Mouse (Mus musculus) cortical plate, adult 2 months (tissue): ENCODE data around the gene Draxin.

ENCODE experiments used
- CTCF ChIP-seq: fragments of 200-500 bp; IDR thresholded peaks from 2 replicates; pipeline ENCODE4 v1.5.1; 2011; ENCODE audit warnings: mild to moderate bottlenecking, control low read depth, low read length; ENCODE audit not compliant: insufficient read depth; ENCODE audit errors: extremely low read depth
- POLR2A ChIP-seq: fragments of 200-500 bp; IDR thresholded peaks from 2 replicates; pipeline ENCODE4 v1.6.1; 2011; ENCODE audit warnings: mild to moderate bottlenecking, low read length, control low read depth; ENCODE audit not compliant: insufficient read depth; ENCODE audit errors: extremely low read depth

GRCm38 (mm10) chr4:148087091-148087906 lies 43.2 kb downstream of the Draxin start:
- no peak for TF ChIP-seq POLR2A
- TF ChIP-seq CTCF = no peak
